Mouse (Mus musculus): ENCODE results near the gene Tjp2. TPM values are rescaled to one million over a fixed set of nuclear protein-coding genes. Genes with fewer than 3 reads are reported as not detected.
"Not testable (repeated sequence)": the region's sequence is repeated elsewhere in the genome, so short reads cannot be mapped to it uniquely, and the experiment has no call there.

Tjp2 gene
- total RNA-seq, 2 experiments from 2014 or later = 3.7 TPM; not detected in 1

DNA sequence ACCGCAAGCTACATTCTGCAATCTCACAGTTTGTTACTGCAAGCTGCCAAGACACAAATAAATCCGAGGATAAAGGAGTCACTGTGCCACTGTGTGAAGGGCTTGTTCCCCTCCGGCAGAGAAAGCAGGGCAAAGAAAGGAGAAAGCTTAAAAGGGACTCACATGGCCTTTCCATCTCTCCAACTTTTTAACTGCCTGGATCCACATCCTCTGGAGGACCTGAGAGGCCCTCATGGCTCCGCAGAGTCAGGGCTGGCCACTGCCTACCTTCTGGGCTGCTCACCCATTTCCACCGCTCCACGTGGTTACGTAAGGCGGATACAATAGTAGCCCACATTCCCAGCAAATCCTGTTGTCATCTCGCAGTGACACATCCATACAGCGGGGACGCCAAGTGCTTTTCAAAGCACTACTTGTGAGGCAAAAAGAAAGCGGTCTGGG lies 82.2 kb downstream of the Tjp2 start:
- ATAC-seq (replicated peaks; ENCODE audit: low FRiP score, poor library complexity, severe bottlenecking) = no peak

DNA sequence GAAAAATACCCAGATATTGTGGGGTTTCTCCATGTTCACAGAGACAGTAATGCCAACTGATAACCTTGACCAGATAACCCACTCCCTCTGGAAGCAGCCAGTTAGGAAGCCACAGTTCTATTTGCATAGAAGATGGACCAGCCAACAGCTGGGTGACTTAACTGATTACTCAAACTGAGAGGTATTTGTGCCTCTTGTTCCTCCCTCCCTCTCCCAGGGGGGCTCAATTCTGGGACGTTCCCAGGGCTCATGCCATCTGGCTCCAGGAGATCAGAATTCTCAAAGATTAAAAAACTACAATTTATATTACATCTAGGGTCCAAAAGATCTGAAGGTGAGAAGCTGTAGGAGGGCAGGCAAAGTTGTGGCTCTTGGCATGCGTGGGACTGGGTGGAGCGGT lies 84.5 kb downstream of the Tjp2 start:
- ATAC-seq (replicated peaks; ENCODE audit: low FRiP score, poor library complexity, severe bottlenecking) = no peak

GRCm38 (mm10) chr19:24137392-24137791 lies 87.4 kb downstream of the Tjp2 start:
- ATAC-seq (replicated peaks; ENCODE audit: low FRiP score, poor library complexity, severe bottlenecking) = no peak

- no peak for ATAC-seq (replicated peaks; ENCODE audit: low FRiP score, poor library complexity, severe bottlenecking)
Observed at GRCm38 (mm10) chr19:24134991-24135390, 89.8 kb downstream of the Tjp2 start.

GRCm38 (mm10) chr19:24134144-24134911 lies 90.5 kb downstream of the Tjp2 start:
- no peak for ATAC-seq (replicated peaks; ENCODE audit: low FRiP score, poor library complexity, severe bottlenecking)

GRCm38 (mm10) chr19:24123534-24124290 lies 101.1 kb downstream of the Tjp2 start:
- no peak for ATAC-seq (replicated peaks; ENCODE audit: low FRiP score, poor library complexity, severe bottlenecking)

DNA sequence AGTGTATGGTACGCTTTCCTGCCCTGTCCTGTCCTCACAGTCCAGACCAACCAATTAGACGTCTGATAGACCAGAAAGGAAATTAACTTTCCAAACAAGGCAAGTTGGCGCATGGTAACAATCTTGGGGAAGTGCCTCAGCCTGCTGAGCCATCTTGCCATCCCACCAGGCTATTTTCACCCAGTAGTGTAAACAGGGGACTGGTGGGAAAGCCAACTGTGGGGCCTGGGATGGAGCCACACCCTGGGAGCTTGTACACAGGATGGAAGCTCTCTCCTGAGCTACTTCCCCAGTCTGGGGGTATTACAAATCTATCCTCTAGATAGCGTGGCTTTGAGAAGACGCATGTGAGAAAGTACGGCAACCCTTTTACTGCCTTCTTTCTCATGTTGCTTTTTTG lies 101.7 kb downstream of the Tjp2 start:
- ATAC-seq (replicated peaks; ENCODE audit: low FRiP score, poor library complexity, severe bottlenecking) = no peak

DNA sequence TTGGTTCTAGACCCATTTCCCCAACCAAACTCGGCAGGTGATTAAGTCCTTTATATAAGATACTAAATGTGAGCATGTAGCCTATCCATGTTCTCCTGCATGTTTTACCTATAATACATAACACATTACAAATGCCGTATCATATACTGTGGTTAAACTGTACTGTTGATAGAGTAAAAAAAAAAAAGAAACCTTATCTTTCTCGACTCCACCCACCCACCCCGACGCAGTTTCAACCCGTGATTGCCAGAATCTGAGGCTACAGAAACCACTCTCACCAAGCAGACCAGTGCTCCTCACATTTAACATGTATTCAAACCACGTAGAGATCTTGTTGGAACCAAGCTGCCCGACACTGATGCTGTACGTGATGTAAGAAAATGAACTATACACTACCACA lies 102.2 kb downstream of the Tjp2 start:
- no peak for ATAC-seq (replicated peaks; ENCODE audit: low FRiP score, poor library complexity, severe bottlenecking)

DNA sequence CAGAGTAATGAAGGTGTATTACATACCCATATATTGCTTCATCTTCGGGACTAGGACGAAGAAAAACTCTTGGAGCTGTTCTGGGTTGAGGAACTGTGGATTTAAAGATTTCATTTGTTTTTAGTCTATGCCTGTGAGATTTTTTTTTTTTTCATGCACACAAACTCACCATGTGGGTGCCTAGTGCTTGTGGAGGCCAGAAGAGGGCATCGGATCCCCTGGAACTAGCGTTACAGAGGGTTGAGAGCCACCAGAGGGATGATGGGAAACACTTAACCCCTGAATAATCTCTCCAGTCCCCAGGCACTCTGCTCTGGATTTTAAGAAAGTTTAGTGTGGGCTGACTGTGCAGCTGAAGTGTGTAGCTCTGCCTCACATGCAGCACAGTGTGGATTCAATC lies 104.0 kb downstream of the Tjp2 start:
- no peak for ATAC-seq (replicated peaks; ENCODE audit: low FRiP score, poor library complexity, severe bottlenecking)

DNA sequence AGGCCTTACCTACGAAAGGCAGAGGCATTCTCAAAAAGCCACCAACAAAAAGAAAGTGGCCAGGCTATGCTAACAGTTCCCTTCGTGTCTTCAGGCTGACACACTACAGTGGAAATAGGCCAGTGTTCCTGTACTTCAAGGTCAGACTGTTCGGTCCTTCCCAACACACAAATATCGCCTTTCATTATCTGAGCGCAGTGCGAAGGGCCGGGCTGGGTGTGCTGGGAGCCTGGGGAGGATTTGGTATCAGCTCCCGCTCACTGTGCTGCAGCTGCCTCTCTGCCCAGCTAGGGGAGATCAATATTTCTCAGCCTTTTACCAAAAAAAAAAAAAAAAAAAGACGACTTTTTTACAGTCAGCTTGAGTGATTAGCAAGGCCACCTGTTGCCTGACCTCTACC lies 106.1 kb downstream of the Tjp2 start:
- no peak for ATAC-seq (replicated peaks; ENCODE audit: low FRiP score, poor library complexity, severe bottlenecking)

GRCm38 (mm10) chr19:24111581-24111980 lies 113.2 kb downstream of the Tjp2 start:
- no peak for ATAC-seq (replicated peaks; ENCODE audit: low FRiP score, poor library complexity, severe bottlenecking)

- no peak for ATAC-seq (replicated peaks; ENCODE audit: low FRiP score, poor library complexity, severe bottlenecking)
Observed at GRCm38 (mm10) chr19:24107707-24108106, 117.1 kb downstream of the Tjp2 start.

- ATAC-seq (replicated peaks; ENCODE audit: low FRiP score, poor library complexity, severe bottlenecking) = no peak
Observed at GRCm38 (mm10) chr19:24103802-24104201, 121.0 kb downstream of the Tjp2 start.

GRCm38 (mm10) chr19:24102562-24103126 lies 122.2 kb downstream of the Tjp2 start:
- ATAC-seq (replicated peaks; ENCODE audit: low FRiP score, poor library complexity, severe bottlenecking) = no peak

- no peak for ATAC-seq (replicated peaks; ENCODE audit: low FRiP score, poor library complexity, severe bottlenecking)
Observed at GRCm38 (mm10) chr19:24101183-24101582, 123.6 kb downstream of the Tjp2 start.

GRCm38 (mm10) chr19:24098691-24099090 lies 126.1 kb downstream of the Tjp2 start:
- ATAC-seq (replicated peaks; ENCODE audit: low FRiP score, poor library complexity, severe bottlenecking) = no peak

- no peak for ATAC-seq (replicated peaks; ENCODE audit: low FRiP score, poor library complexity, severe bottlenecking)
Observed at GRCm38 (mm10) chr19:24097666-24098455, 127.0 kb downstream of the Tjp2 start.

- ATAC-seq (replicated peaks; ENCODE audit: low FRiP score, poor library complexity, severe bottlenecking) = not testable (repeated sequence)
Observed at GRCm38 (mm10) chr19:24092060-24092459, 132.8 kb downstream of the Tjp2 start.

- no peak for ATAC-seq (replicated peaks; ENCODE audit: low FRiP score, poor library complexity, severe bottlenecking)
Observed at GRCm38 (mm10) chr19:24090366-24090765, 134.5 kb downstream of the Tjp2 start.

- ATAC-seq (replicated peaks; ENCODE audit: low FRiP score, poor library complexity, severe bottlenecking) = no peak
Observed at GRCm38 (mm10) chr19:24085306-24085705, 139.5 kb downstream of the Tjp2 start.
